Mouse (Mus musculus) cerebellum, adult 11 months (tissue): ENCODE data around the gene D17H6S53E.
"Not testable (repeated sequence)": the region's sequence is repeated elsewhere in the genome, so short reads cannot be mapped to it uniquely, and the experiment has no call there.

ENCODE experiments used
- DNase-seq: peaks from one replicate; pipeline ENCODE4 v3.0.0; 2022

D17H6S53E gene

DNA sequence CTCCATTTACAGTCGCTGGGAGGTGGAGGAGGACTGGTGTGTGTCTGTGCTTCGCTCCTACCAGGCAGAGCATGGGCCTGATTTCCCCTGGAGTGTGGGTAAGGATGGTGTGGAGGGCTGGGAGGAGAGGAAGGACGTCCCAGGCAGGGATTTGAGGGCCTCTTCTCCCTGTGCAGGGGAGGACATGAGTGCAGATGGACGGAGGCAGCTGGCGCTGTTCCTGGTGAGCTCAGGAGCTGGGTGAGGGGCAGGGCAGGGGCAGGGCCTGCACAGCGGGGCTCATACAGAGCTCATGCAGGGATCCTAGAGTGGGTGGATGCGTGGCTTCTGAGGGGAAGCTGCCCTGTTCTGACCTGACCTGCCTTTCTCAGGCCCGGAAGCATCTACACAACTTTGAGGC lies 23.9 kb upstream of the D17H6S53E start:
- no peak for DNase-seq

DNA sequence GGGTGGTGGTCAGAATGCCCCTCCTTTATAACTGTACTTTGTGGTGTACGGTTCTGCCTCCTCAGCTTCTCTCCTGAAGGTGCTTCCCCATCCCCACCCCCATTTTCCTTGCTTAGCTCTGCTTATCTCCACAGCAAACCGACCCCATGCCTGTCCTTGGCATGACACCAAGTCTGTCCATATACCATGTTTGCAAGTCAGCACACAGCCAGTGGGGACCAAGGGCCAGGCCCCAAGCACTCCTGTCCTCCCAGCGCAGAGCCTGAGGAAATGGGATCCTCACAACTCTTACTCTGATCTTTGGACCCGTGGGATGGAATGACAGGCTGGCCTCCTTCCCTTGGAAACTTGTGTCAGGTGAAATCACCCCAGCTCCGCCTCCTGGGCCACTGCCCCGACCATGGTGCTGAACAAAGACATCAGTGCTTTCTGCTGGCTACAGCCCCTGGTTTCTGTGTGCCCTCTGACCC lies 22.9 kb upstream of the D17H6S53E start:
- no peak for DNase-seq

DNA sequence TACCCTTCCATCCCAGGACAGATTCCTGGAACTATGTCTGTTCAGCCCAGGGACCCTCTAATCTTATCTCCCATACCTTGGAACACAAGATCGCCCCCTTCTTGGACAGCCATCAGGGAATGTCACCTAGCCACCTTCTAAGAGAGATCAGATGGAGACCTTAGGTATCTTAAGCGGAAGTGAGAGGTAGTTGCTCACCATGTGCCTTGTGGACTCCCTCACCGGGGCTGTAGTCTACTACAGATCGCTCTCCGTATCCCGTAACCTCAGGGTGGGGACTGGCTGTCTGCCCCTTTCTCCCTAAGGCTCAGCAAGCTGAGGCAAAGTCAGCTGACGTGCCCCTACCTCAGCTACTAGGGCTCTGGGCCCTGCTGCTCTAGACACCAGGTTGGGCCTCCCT lies 22.1 kb upstream of the D17H6S53E start:
- DNase-seq = no peak

DNA sequence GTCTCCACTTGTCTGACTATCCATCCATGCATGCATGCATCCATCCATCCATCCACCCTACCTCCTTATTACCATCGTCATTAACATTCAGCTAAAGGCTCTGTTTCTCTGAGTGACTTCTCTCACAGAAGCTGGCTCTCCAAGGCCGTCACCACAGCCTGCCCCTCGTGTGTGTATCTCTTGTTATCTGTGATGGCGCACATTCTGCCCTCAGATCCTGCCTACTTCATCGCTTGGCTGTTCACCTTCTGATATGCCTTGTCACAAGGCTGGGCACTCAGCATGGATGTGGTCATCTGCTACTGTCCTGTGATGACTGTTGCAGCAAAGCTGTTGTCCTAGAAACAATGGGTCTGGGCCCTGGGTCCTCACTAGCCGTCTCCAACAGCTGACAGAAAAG lies 21.4 kb upstream of the D17H6S53E start:
- no peak for DNase-seq

- peak; percentile 63 for DNase-seq
These were observed 20.3 kb upstream of the D17H6S53E start for GRCm38 (mm10) chr17:35105740-35106389.

GRCm38 (mm10) chr17:35106522-35106921 lies 19.7 kb upstream of the D17H6S53E start:
- DNase-seq = no peak

GRCm38 (mm10) chr17:35108097-35108496 lies 18.1 kb upstream of the D17H6S53E start, which contains the start of gene Ly6g5c:
Ly6g5c (plus strand) TSS chr17:35108279.
- DNase-seq = peak; percentile 62

GRCm38 (mm10) chr17:35111774-35112173 lies 14.4 kb upstream of the D17H6S53E start:
- DNase-seq = no peak

GRCm38 (mm10) chr17:35115046-35116019 lies 10.8 kb upstream of the D17H6S53E start, which contains the start of gene Ly6g5b:
Ly6g5b (minus strand) TSS chr17:35115428.
- peak; percentile 29 for DNase-seq

- DNase-seq = no peak
These were observed 5.4 kb upstream of the D17H6S53E start for GRCm38 (mm10) chr17:35120745-35121142.

DNA sequence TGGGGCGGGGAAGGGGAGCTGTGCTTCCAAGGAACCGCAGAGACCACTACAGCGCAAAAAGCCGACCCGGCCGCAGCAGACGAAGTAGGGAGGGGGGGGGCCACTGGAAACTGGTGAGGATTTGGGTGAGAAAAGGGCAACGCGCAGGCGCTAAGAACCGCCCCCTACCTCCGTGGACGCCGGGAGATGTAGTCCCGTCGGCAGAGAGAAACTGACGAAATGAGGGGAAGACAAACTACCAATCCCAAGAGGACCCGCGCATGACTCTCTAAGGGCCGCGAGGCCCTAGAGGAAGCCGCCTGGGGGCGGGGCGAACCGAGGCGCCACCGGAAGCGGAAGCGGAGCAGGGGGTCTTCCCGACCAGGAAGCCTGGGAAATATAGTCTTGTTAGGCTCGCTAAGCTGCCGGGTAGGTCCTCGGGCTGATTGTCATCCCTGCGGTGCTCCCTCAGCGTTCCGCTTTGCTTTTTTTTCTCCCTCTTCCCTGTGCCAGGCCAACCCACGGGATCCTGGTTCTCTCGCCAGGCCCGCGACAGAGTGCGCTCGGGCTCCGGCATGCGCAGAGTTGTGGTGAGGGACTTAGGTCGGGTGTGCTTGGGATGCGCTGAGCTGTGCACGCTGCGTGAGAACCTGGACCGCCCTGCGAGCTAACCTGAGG lies 4.9 kb upstream of the D17H6S53E start, which contains the start of gene Gpank1:
Gene Gpank1, plus strand, starts transcription at position 313 of the 657 bp plus-strand sequence.
- DNase-seq = peak; percentile 97

DNA sequence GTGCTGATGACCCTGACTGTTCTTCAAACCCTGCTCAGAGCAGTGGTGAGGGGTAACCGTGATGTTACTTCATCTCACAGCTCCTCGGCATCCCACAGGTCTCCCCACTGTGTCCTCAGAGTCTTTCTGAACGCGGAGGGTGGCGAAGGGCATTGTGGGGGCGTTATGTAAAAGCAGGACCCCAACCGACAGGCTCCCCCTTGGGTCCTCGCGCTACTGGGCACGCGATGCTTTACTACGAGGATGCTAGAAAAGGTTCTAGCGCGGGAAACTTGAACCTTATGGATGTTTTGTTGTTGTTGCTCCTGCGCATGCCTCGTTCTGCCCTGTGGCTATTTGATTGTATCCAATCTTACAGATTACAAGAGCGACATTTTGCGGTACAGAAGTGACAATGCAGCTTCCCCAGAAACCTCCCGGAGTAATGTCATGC lies 4.3 kb upstream of the D17H6S53E start, which contains the start of gene Csnk2b:
Gene Csnk2b, minus strand, starts transcription at position 183 of the 433 bp plus-strand sequence.
- peak; percentile 69 for DNase-seq

DNA sequence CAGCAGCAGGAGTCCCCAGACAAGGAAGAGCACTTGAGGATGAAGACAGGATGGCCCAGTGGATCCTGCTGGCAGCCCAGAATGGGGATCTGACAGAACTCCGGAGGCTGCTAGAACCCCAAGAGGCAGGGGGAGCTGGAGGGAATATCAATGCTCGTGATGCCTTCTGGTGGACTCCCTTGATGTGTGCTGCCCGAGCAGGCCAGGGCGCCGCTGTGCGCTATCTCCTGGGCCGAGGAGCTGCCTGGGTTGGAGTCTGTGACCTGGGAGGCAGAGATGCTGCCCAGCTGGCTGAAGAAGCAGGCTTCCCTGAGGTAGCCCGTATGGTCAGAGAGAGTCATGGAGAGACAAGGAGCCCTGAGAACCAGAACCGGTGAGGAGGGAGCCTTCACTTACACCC lies 2.9 kb upstream of the D17H6S53E start:
- not testable (repeated sequence) for DNase-seq

- not testable (repeated sequence) for DNase-seq
These were observed 1.8 kb upstream of the D17H6S53E start for GRCm38 (mm10) chr17:35124261-35124896.

GRCm38 (mm10) chr17:35125081-35125480 lies 1.1 kb upstream of the D17H6S53E start:
- DNase-seq = no peak

- no peak for DNase-seq
These were observed 595 bp upstream of the D17H6S53E start for GRCm38 (mm10) chr17:35125578-35125977.

- no peak for DNase-seq
These were observed 844 bp downstream of the D17H6S53E start for GRCm38 (mm10) chr17:35127017-35127416.

DNA sequence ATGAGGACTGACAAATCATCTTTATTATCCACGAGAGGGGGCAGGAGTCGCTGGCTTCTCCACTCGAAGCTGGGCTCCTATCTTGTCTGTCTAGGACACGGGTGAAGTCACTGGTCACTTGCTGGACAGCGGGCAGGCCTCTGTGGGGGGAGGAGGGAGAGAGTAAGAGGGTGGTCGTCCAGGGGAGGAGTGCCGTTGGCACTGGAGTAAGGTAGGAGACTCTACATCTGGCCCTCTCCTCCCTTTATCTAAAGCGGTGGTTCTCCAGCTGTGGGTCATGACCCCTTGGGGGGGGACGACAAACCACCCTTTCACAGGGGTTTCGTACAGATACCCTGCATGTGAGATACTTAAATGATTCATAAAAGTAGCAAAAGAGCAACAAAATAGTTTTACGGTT lies 2.8 kb downstream of the D17H6S53E start:
- no peak for DNase-seq

- DNase-seq = no peak
These were observed 4.9 kb downstream of the D17H6S53E start for GRCm38 (mm10) chr17:35131038-35131437.

DNA sequence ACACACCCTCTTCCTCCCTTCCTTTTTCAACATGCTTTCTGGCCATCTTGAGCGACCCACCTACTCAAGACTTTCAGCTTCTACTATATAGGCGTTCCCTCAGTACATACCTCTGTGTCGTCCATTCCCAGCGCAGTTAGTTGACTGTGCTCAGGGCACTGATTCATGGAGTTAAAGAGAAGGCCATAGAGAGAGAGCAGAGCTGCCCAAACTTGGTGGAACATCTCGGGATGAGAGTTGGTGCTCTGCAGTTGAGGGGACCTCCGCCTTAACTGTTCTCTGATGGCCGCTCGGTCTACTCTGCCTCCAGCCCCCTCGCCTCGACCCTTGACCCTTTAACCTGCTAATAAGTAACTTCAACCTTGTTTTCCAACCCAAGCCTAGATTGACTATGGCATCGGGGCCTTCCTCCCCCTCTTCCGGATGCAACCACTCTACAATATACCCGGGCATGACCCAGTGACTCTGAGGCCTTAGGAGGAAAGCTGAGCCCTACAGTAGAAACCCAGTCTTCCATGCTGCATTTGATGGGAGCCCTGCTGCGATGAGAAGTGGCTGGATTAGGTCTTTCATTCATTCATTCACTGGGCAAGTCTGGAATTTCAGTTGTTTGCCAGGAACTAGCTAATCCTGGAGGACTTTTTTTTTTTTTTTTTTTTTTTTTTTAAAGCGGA lies 5.5 kb downstream of the D17H6S53E start, which contains the start of gene Apom:
Gene Apom, minus strand, starts transcription at position 551 of the 674 bp plus-strand sequence.
- DNase-seq = no peak

GRCm38 (mm10) chr17:35132174-35132560 lies 6.0 kb downstream of the D17H6S53E start:
- DNase-seq = no peak

DNA sequence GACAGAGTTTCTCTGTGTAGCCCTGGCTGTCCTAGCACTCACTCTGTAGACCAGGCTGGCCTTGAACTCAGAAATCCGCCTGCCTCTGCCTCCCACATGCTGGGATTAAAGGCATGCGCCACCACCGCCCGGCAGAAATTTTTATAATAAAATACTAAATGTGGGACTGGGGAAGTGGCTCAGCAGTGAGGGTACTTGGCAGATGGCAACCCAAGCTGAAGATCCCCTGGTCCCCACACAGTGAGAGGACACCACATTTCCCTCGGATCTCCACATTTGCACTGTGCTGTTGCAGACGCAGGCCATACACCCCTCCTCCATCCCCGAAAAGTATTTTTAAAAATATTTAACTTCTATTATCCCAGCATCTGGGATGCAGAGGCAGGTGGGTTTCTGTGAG lies 7.3 kb downstream of the D17H6S53E start:
- no peak for DNase-seq
